Mouse (Mus musculus) MEL (cell line): ENCODE data around the gene Tox2.

Source experiments
- CTCF ChIP-seq, 3 experiments: IDR thresholded peaks in 2 of 3; conservative IDR thresholded peaks in 1 of 3; 2 replicates each; pipeline ENCODE4 v1.5.1; 2011 to 2012; ENCODE audit warnings: low read length in 3 of 3, low read depth in 2 of 3, mild to moderate bottlenecking in 2 of 3, improper control_type of control experiment in 1 of 3, inconsistent platforms in 1 of 3, mixed read lengths in 1 of 3, moderate library complexity in 1 of 3; ENCODE audit not compliant: control insufficient read depth in 1 of 3, insufficient read depth in 1 of 3, poor library complexity in 1 of 3, severe bottlenecking in 1 of 3
- KAT2A ChIP-seq: conservative IDR thresholded peaks from 2 replicates; pipeline ENCODE4 v1.6.1; 2012; ENCODE audit warnings: low read depth, low read length, improper control_type of control experiment, inconsistent platforms
- MAFK ChIP-seq: IDR thresholded peaks from 2 replicates; pipeline ENCODE4 v1.6.1; 2011; ENCODE audit warnings: low read depth, mild to moderate bottlenecking, low read length, improper control_type of control experiment, borderline replicate concordance
- POLR2A ChIP-seq, 2 experiments: IDR thresholded peaks; 2 replicates each; pipeline ENCODE4 v1.6.1; 2011 to 2012; ENCODE audit warnings: low read length in 2 of 2, mild to moderate bottlenecking in 2 of 2, control low read depth in 1 of 2, improper control_type of control experiment in 1 of 2, low read depth in 1 of 2, moderate library complexity in 1 of 2; ENCODE audit not compliant: control insufficient read depth in 1 of 2, insufficient read depth in 1 of 2, poor library complexity in 1 of 2
- TCF12 ChIP-seq: IDR thresholded peaks from 2 replicates; pipeline ENCODE4 v1.6.1; 2014; ENCODE audit warnings: low read depth, mild to moderate bottlenecking, inconsistent platforms, low read length, improper control_type of control experiment, moderate library complexity

DNA sequence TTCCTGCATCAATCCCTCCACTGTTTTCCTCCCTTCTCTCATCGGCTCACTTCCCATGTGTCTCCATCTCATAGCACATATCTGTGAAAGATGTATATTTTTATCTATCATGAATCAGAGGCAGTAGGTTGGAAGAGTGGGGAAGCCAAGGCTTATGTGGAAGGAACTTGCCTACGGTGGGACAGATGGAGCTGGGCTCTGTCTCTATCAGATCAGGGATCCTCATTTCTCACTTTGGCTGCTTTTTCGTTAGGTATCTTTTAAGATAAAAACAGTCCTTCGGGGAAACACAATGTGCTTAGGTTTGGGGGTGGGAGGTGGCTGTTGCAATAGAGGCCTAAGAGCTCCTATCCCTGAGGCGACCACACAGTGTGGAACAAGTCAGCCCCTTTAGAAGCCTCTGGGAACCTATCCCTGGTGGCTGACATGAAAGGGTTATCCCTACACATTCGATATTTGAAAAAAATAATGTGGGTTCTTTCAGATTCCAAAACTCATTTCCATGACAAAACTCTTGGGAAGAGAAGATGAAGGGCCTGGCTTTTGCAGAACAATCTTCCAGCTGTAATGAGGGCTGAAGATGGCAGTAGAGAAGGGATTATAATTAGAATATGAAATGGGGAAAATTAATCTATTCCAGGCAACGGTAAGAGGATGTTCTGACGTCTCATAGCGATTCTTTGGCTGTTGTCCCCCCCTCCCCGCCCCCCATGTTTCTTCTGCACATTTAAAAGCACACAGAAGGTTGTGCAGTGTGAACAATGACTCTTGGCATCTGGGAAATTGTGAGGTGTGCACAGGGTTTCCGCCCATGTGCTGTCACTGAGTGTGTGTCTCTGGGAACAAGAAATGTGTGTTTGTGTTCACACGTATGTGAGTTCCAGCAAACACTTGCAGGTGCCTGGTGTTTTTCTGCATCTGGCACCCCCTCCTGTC, 41.3 kb downstream of the Tox2 start:
- TF ChIP-seq KAT2A (no peak), MAFK (no peak), CTCF (IDR thresholded peaks at IDR 0.05 in 2 of 3, conservative IDR thresholded peaks at IDR 0.05 in 1 of 3; ENCODE audit: control insufficient read depth in 1 of 3, insufficient read depth in 1 of 3, low read depth in 2 of 3, low read length in 3 of 3, poor library complexity in 1 of 3, severe bottlenecking in 1 of 3) (no peak), POLR2A (IDR thresholded peaks at IDR 0.05; ENCODE audit: control insufficient read depth in 1 of 2, insufficient read depth in 1 of 2, low read depth in 1 of 2, low read length in 2 of 2, poor library complexity in 1 of 2) (no peak), TCF12 (no peak)
